Mouse (Mus musculus) bone marrow macrophage, adult 2 months (primary cell): ENCODE data around the gene Gm43191.

Source experiments
- CTCF ChIP-seq: IDR thresholded peaks from 2 replicates; pipeline ENCODE4 v1.5.1; 2012; ENCODE audit warnings: low read depth, mild to moderate bottlenecking, low read length, moderate library complexity
- POLR2A ChIP-seq: IDR thresholded peaks from 2 replicates; pipeline ENCODE4 v1.6.1; 2012; ENCODE audit warnings: mild to moderate bottlenecking, low read depth, low read length, borderline replicate concordance

GRCm38 (mm10) chr3:116705637-116706204 lies 24.7 kb upstream of the Gm43191 start:
- no peak for TF ChIP-seq CTCF
- no peak for TF ChIP-seq POLR2A
